Mouse (Mus musculus) embryonic fibroblast, embryonic 13.5 days (primary cell): ENCODE data around the gene Smarcd3.

Source experiments
- CTCF ChIP-seq: IDR thresholded peaks from 2 replicates; pipeline ENCODE4 v1.5.1; 2011; ENCODE audit warnings: mild to moderate bottlenecking, control low read depth, low read length, moderate library complexity, borderline replicate concordance; ENCODE audit not compliant: insufficient read depth
- POLR2A ChIP-seq: IDR thresholded peaks from 2 replicates; pipeline ENCODE4 v1.6.1; 2011; ENCODE audit warnings: low read depth, mild to moderate bottlenecking, control low read depth, low read length, moderate library complexity

- TF ChIP-seq CTCF, result no peak
- no peak for TF ChIP-seq POLR2A
Measured at GRCm38 (mm10) chr5:24556709-24557108, 67.5 kb downstream of the Smarcd3 start, which contains the start of gene 4931409K22Rik.
